In the genomic region with DNA sequence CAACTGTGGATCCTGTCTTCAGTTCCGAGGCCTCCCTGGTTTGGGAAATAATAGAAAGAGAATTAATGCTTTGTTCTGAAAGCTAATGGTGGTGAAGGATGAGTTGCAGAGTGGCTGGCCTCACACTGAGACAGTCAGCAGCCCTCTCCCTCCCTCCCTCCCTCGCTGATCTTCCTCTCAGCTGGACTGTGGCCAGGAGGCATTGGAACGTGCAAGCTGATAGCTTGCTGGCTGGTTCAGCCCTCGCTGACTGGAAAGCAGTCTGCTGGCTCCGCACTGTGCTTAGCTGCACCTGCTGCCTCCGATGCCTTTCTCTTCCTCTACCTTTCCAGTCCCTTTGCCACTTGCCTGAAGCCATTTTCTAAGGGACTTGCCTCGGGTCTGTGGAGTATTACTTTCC, we compare ENCODE assay signal across 7 mouse cellular contexts.
A peak's percentile ranks its signal among the peaks of the same experiment; 100 is the strongest.
DNase-seq lines count a peak whose midpoint lies in the region; ATAC-seq and TF ChIP-seq lines count a peak whose summit lies in the region.

No protein-coding gene starts in this region.

- no peak overlapping the region for H3K4me2 ChIP-seq in forebrain, postnatal 0 days (ENCODE audit: low read depth)
- no peak overlapping the region for H3K4me2 ChIP-seq in hindbrain, embryonic 11.5 days (replicated peaks; ENCODE audit: low read depth, low read length)
- H3K4me2 ChIP-seq in neural tube, embryonic 14.5 days (ENCODE audit: low read depth, low read length), result no peak overlapping the region

- DNase-seq in adrenal gland, adult (ENCODE audit: inconsistent age in 2 of 2, low spot score in 1 of 2), result peak; percentile 57 to 84
- DNase-seq in forebrain, postnatal 0 days, result peak; percentile 64
- DNase-seq in hindbrain, embryonic 11.5 days (ENCODE audit: low spot score), result peak; percentile 28
- peak; percentile 19 to 41 for DNase-seq in layer of hippocampus, postnatal 25 days (ENCODE audit: extremely low spot score in 1 of 2, low spot score in 1 of 2)
- DNase-seq in thymus, postnatal 14 days, result no peak

- no peaks in the 10 kb centered on the region for H3K27me3 ChIP-seq in forebrain, postnatal 0 days (ENCODE audit: insufficient read depth, low read length)
- no peaks in the 10 kb centered on the region for H3K27me3 ChIP-seq in hindbrain, embryonic 11.5 days (ENCODE audit: control insufficient read depth, insufficient read depth, low read length)
- no peaks in the 10 kb centered on the region for H3K27me3 ChIP-seq in neural tube, embryonic 14.5 days (ENCODE audit: control insufficient read depth, insufficient read depth, low read length)

- H3K4me3 ChIP-seq in forebrain, postnatal 0 days (ENCODE audit: low read depth, low read length), result no peak overlapping the region
- H3K4me3 ChIP-seq in hindbrain, embryonic 11.5 days (ENCODE audit: low read depth, low read length), result no peak overlapping the region
- no peak overlapping the region for H3K4me3 ChIP-seq in neural tube, embryonic 14.5 days (ENCODE audit: low read depth, low read length)

- H3K9me3 ChIP-seq in forebrain, postnatal 0 days (ENCODE audit: low read length), result no peaks in the 10 kb centered on the region
- H3K9me3 ChIP-seq in hindbrain, embryonic 11.5 days (ENCODE audit: control insufficient read depth, low read length), result no peaks in the 10 kb centered on the region
- H3K9me3 ChIP-seq in neural tube, embryonic 14.5 days (ENCODE audit: control insufficient read depth, low read length), result no peaks in the 10 kb centered on the region

- no peak for TF ChIP-seq CTCF in forebrain, postnatal 0 days (IDR thresholded peaks at IDR 0.05; ENCODE audit: low read depth)

- no peak overlapping the region for H3K27ac ChIP-seq in forebrain, postnatal 0 days (ENCODE audit: low read depth, low read length)
- H3K27ac ChIP-seq in hindbrain, embryonic 11.5 days (ENCODE audit: low read depth, low read length), result no peak overlapping the region
- H3K27ac ChIP-seq in neural tube, embryonic 14.5 days (ENCODE audit: low read depth, low read length), result no peak overlapping the region

- H3K4me1 ChIP-seq in forebrain, postnatal 0 days (ENCODE audit: insufficient read depth), result 0 out of 2 replicates have a peak, but pooled peaks cover 3% of the 10 kb centered on the region
- H3K4me1 ChIP-seq in hindbrain, embryonic 11.5 days (replicated peaks; ENCODE audit: control insufficient read depth, insufficient read depth, low read length), result peaks cover 4% of the 10 kb centered on the region; the same call in 1 of the 2 replicates
- peaks cover 5% of the 10 kb centered on the region; the same call in 1 of the 2 replicates for H3K4me1 ChIP-seq in neural tube, embryonic 14.5 days (ENCODE audit: control insufficient read depth, insufficient read depth, low read length)

- ATAC-seq in cerebellum, adult (ENCODE audit: insufficient number of reproducible peaks, low FRiP score, low TSS enrichment), result peak; percentile 70
- peak; percentile 67 for ATAC-seq in forebrain, postnatal 0 days
- ATAC-seq in hindbrain, embryonic 11.5 days (ENCODE audit: low FRiP score), result peak; percentile 71
- peak; percentile 94 for ATAC-seq in neural tube, embryonic 14.5 days (ENCODE audit: low read depth)

- H3K9ac ChIP-seq in forebrain, postnatal 0 days, result no peak overlapping the region
- H3K9ac ChIP-seq in hindbrain, embryonic 11.5 days (ENCODE audit: low read depth, low read length), result no peak overlapping the region
- H3K9ac ChIP-seq in neural tube, embryonic 14.5 days (replicated peaks; ENCODE audit: low read depth, low read length), result no peak overlapping the region

- 10% methylated on average over 7 of the region's 7 CpGs for WGBS in forebrain, postnatal 0 days
- WGBS in hindbrain, embryonic 11.5 days, result 16% methylated on average over 7 of the region's 7 CpGs
- 15% methylated on average over 7 of the region's 7 CpGs for WGBS in neural tube, embryonic 14.5 days

- H3K36me3 ChIP-seq in forebrain, postnatal 0 days (ENCODE audit: insufficient read depth), result no peaks in the 10 kb centered on the region
- H3K36me3 ChIP-seq in hindbrain, embryonic 11.5 days (ENCODE audit: control insufficient read depth, insufficient read depth, low read length), result no peaks in the 10 kb centered on the region
- H3K36me3 ChIP-seq in neural tube, embryonic 14.5 days (ENCODE audit: control insufficient read depth, insufficient read depth, low read length), result no peaks in the 10 kb centered on the region
